Mouse (Mus musculus) liver, postnatal 0 days (tissue): Measurements from ENCODE around the gene Dgkz.

Experiments used
- CTCF ChIP-seq: sonication (generic); IDR thresholded peaks from 2 replicates; pipeline ENCODE4 v1.5.1; 2016; ENCODE audit warnings: antibody characterized with exemption, low read depth
- EP300 ChIP-seq: IDR thresholded peaks from 2 replicates; pipeline ENCODE4 v1.6.1; 2016; ENCODE audit warnings: antibody characterized with exemption, low read depth, mild to moderate bottlenecking

GRCm38 (mm10) chr2:91928534-91929350 lies 46.9 kb downstream of the Dgkz start:
- TF ChIP-seq EP300 (no peak), CTCF (no peak)
